Mouse (Mus musculus): Measurements from ENCODE around the gene Cyp4f40. TPM values are rescaled to one million over a fixed set of nuclear protein-coding genes. Genes with fewer than 3 reads are reported as not detected.
"Not testable (repeated sequence)": the region's sequence is repeated elsewhere in the genome, so short reads cannot be mapped to it uniquely, and the experiment has no call there.

The Cyp4f40 gene
- polyA plus RNA-seq, 1 experiment from 2014 or later: not detected

GRCm38 (mm10) chr17:32726360-32726759, 67.7 kb downstream of the Cyp4f40 start:
- H3K9me3 ChIP-seq (replicated peaks); H3K27ac ChIP-seq (replicated peaks); DNase-seq (ENCODE audit: low spot score); H3K4me3 ChIP-seq; H3K36me3 ChIP-seq; H3K4me1 ChIP-seq; H3K27me3 ChIP-seq (ENCODE audit: low read depth, poor library complexity, severe bottlenecking): not testable (repeated sequence)

Other genes starting within 250 kb of the Cyp4f40 start
- 0.07 TPM in 1 of 2 replicates, not detected in the other for gene Pglyrp2, start 234.7 kb upstream of the Cyp4f40 start, polyA plus RNA-seq (2016; fragmentation: Nextera tagmentation; extraction: Ambion mirVana)
- 0.15 and 0.87 TPM in 2 replicates for gene Cyp4f39, start 206.2 kb upstream of the Cyp4f40 start, polyA plus RNA-seq (2016; fragmentation: Nextera tagmentation; extraction: Ambion mirVana)
- 6.4 and 8.7 TPM in 2 replicates for gene Cyp4f17, start 152.8 kb upstream of the Cyp4f40 start, polyA plus RNA-seq (2016; fragmentation: Nextera tagmentation; extraction: Ambion mirVana)
- 11.4 and 13.2 TPM in 2 replicates for gene Cyp4f16, start 122.3 kb upstream of the Cyp4f40 start, polyA plus RNA-seq (2016; fragmentation: Nextera tagmentation; extraction: Ambion mirVana)
- 0.42 TPM in 1 of 2 replicates, not detected in the other for gene Cyp4f37, start 37.6 kb upstream of the Cyp4f40 start, polyA plus RNA-seq (2016; fragmentation: Nextera tagmentation; extraction: Ambion mirVana)
- gene Cyp4f15, start 26.7 kb downstream of the Cyp4f40 start, polyA plus RNA-seq (2016; fragmentation: Nextera tagmentation; extraction: Ambion mirVana): 1.8 and 1.9 TPM in 2 replicates
- gene Zfp871, start 129.4 kb downstream of the Cyp4f40 start, polyA plus RNA-seq (2016; fragmentation: Nextera tagmentation; extraction: Ambion mirVana): 49.4 and 52.8 TPM in 2 replicates
- gene Zfp811, start 151.0 kb downstream of the Cyp4f40 start, polyA plus RNA-seq (2016; fragmentation: Nextera tagmentation; extraction: Ambion mirVana): 30.1 and 44.5 TPM in 2 replicates
- gene Zfp799, start 171.4 kb downstream of the Cyp4f40 start, polyA plus RNA-seq (2016; fragmentation: Nextera tagmentation; extraction: Ambion mirVana): 12.1 and 12.8 TPM in 2 replicates
- gene Zfp870, start 232.7 kb downstream of the Cyp4f40 start, polyA plus RNA-seq (2016; fragmentation: Nextera tagmentation; extraction: Ambion mirVana): 7.9 and 8.9 TPM in 2 replicates